Comparison of ENCODE assay signal across 21 mouse cellular contexts in the genomic region with DNA sequence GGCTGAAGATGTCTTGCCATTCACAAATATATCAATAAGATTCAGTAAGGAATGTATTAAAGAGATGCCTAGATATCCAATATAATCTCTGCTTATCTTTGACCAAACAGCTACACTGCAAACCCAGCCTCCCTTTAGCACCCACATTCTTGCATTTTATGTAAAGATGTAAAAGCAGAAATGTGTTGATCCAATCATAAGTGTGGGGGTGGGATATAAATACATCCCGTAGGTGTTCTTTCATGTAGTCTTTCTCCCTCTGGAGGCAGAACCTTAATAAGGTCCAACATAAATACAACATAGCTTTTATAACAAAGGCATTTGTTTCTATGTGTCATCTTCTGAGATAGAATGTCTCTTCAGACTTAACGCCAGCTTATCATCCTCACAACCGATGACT.
DNase-seq lines count a peak whose midpoint lies in the region; ATAC-seq lines count a peak whose summit lies in the region.
"Had no signal": no experiment of that assay in that cellular context is flagged by ENCODE, and none has a peak within 500 bp of the region (broad histone marks: within the 10 kb centered on the region; RNA-seq: fewer than 3 reads in every experiment).

No protein-coding gene starts in this region.

- peak; percentile 88 for ATAC-seq in frontal cortex, adult (ENCODE audit: low TSS enrichment)
- ATAC-seq: activated CD4-positive, CD25-positive, alpha-beta regulatory T cell, adult 4 months; CD4-positive, CD25-positive, alpha-beta regulatory T cell, adult 4 months; forebrain, embryonic 14.5 days; forebrain, embryonic 16.5 days; Patski had no signal

- no peak for DNase-seq in frontal cortex, postnatal 14 days (ENCODE audit: low spot score in 2 of 2)
- peak; percentile 2 for DNase-seq in right cerebral cortex, adult 18-20 months
- DNase-seq in right cerebral cortex, postnatal 25 days: no peak
- DNase-seq in lung, postnatal 4 days: no peak
- DNase-seq: adrenal gland, adult 8-10 months; adrenal gland, postnatal 14 days; adrenal gland, postnatal 36 days; B cell, adult 2 months; cerebellum, adult 11 months; cerebellum, adult 18-20 months; cerebellum, adult 8-10 months; cerebellum, adult 9-11 months; cerebellum, postnatal 14 days; cerebellum, postnatal 36 days; embryo, embryonic 11 days had no signal
